Mouse (Mus musculus) MEL (cell line): ENCODE measurements around the gene Tmco4. TPM values are rescaled to one million over a fixed set of nuclear protein-coding genes. Genes with fewer than 3 reads are reported as not detected.

Source experiments
- DNase-seq: peaks from one replicate; pipeline ENCODE4 v3.0.0; 2011; ENCODE audit warnings: low read depth, low spot score
- H3K27ac ChIP-seq: 2 replicates; pipeline ENCODE4 v1.5.1; 2012; ENCODE audit warnings: low read depth, mild to moderate bottlenecking, control low read depth, low read length, moderate library complexity; ENCODE audit not compliant: control insufficient read depth
- H3K27me3 ChIP-seq, 2 experiments: fragments of 150-350 bp in 1 of 2; sonication (generic) in 1 of 2; 2 replicates each; pipeline ENCODE4 v1.6.1; 2012; ENCODE audit warnings: low read length in 2 of 2, mild to moderate bottlenecking in 2 of 2, improper control_type of control experiment in 1 of 2, moderate library complexity in 1 of 2; ENCODE audit not compliant: insufficient read depth in 2 of 2, control insufficient read depth in 1 of 2
- H3K36me3 ChIP-seq, 2 experiments: 2 replicates each; pipeline ENCODE4 v1.6.1; 2012 to 2014; ENCODE audit warnings: low read length in 2 of 2, improper control_type of control experiment in 1 of 2, inconsistent platforms in 1 of 2, mild to moderate bottlenecking in 1 of 2; ENCODE audit not compliant: insufficient read depth in 2 of 2, control insufficient read depth in 1 of 2
- H3K4me1 ChIP-seq, 2 experiments: fragments of 150-350 bp in 1 of 2; sonication (generic) in 1 of 2; 2 replicates each; pipeline ENCODE4 v1.6.1; 2012; ENCODE audit warnings: low read length in 2 of 2, improper control_type of control experiment in 1 of 2, mild to moderate bottlenecking in 1 of 2; ENCODE audit not compliant: insufficient read depth in 2 of 2, control insufficient read depth in 1 of 2
- H3K4me3 ChIP-seq, 2 experiments: fragments of 150-350 bp in 1 of 2; sonication (generic) in 1 of 2; 2 replicates each; pipeline ENCODE4 v1.5.1; 2012; ENCODE audit warnings: low read depth in 2 of 2, low read length in 2 of 2, mild to moderate bottlenecking in 2 of 2, moderate library complexity in 2 of 2, control low read depth in 1 of 2, improper control_type of control experiment in 1 of 2; ENCODE audit not compliant: control insufficient read depth in 1 of 2, insufficient read depth in 1 of 2
- H3K79me2 ChIP-seq: 2 replicates; pipeline ENCODE4 v1.6.1; 2012; ENCODE audit warnings: mild to moderate bottlenecking, low read length, moderate library complexity; ENCODE audit not compliant: control insufficient read depth, poor library complexity, insufficient read depth
- H3K9ac ChIP-seq: 2 replicates; pipeline ENCODE4 v1.6.1; 2012; ENCODE audit warnings: low read depth, mild to moderate bottlenecking, control low read depth, low read length, moderate library complexity; ENCODE audit not compliant: control insufficient read depth, poor library complexity, severe bottlenecking
- H3K9me3 ChIP-seq: fragments of 150-350 bp; sonication (generic); replicated peaks from 2 replicates; pipeline ENCODE4 v1.6.1; 2012; ENCODE audit warnings: mild to moderate bottlenecking, low read length, improper control_type of control experiment, moderate library complexity; ENCODE audit not compliant: insufficient read depth
- CHD1 ChIP-seq: IDR thresholded peaks from 2 replicates; pipeline ENCODE4 v1.6.1; 2012; ENCODE audit warnings: low read depth, mild to moderate bottlenecking, inconsistent platforms, low read length, improper control_type of control experiment
- CHD2 ChIP-seq: IDR thresholded peaks from 2 replicates; pipeline ENCODE4 v1.6.1; 2011; ENCODE audit warnings: low read length, improper control_type of control experiment
- CTCF ChIP-seq, 3 experiments: IDR thresholded peaks in 2 of 3; conservative IDR thresholded peaks in 1 of 3; 2 replicates each; pipeline ENCODE4 v1.5.1; 2011 to 2012; ENCODE audit warnings: low read length in 3 of 3, low read depth in 2 of 3, mild to moderate bottlenecking in 2 of 3, improper control_type of control experiment in 1 of 3, inconsistent platforms in 1 of 3, mixed read lengths in 1 of 3, moderate library complexity in 1 of 3; ENCODE audit not compliant: control insufficient read depth in 1 of 3, insufficient read depth in 1 of 3, poor library complexity in 1 of 3, severe bottlenecking in 1 of 3
- ELF1 ChIP-seq: IDR thresholded peaks from 2 replicates; pipeline ENCODE4 v1.6.1; 2014; ENCODE audit warnings: low read depth, mild to moderate bottlenecking, inconsistent platforms, low read length, improper control_type of control experiment, moderate library complexity
- EP300 ChIP-seq, 2 experiments: IDR thresholded peaks; 2 replicates each; pipeline ENCODE4 v1.6.1; 2011; ENCODE audit warnings: improper control_type of control experiment in 2 of 2, low read length in 2 of 2, low read depth in 1 of 2, mild to moderate bottlenecking in 1 of 2
- GABPA ChIP-seq: IDR thresholded peaks from 2 replicates; pipeline ENCODE4 v1.6.1; 2012; ENCODE audit warnings: low read depth, mild to moderate bottlenecking, inconsistent platforms, low read length, improper control_type of control experiment, moderate library complexity
- GATA1 ChIP-seq: IDR thresholded peaks from 2 replicates; pipeline ENCODE4 v1.6.1; 2011; ENCODE audit warnings: low read depth, low read length, improper control_type of control experiment
- JUND ChIP-seq: IDR thresholded peaks from 2 replicates; pipeline ENCODE4 v1.6.1; 2011; ENCODE audit warnings: low read depth, mild to moderate bottlenecking, improper control_type of control experiment, low read length
- MAFK ChIP-seq: IDR thresholded peaks from 2 replicates; pipeline ENCODE4 v1.6.1; 2011; ENCODE audit warnings: low read depth, mild to moderate bottlenecking, low read length, improper control_type of control experiment, borderline replicate concordance
- MAX ChIP-seq: IDR thresholded peaks from 2 replicates; pipeline ENCODE4 v1.6.1; 2011; ENCODE audit warnings: low read length, improper control_type of control experiment
- MXI1 ChIP-seq: IDR thresholded peaks from 2 replicates; pipeline ENCODE4 v1.6.1; 2011; ENCODE audit warnings: mild to moderate bottlenecking, low read depth, low read length, improper control_type of control experiment
- MYB ChIP-seq: IDR thresholded peaks from 2 replicates; pipeline ENCODE4 v1.6.1; 2011; ENCODE audit warnings: mild to moderate bottlenecking, low read depth, low read length, improper control_type of control experiment
- NRF1 ChIP-seq: IDR thresholded peaks from 2 replicates; pipeline ENCODE4 v1.6.1; 2014; ENCODE audit warnings: low read depth, mild to moderate bottlenecking, inconsistent platforms, low read length, improper control_type of control experiment, moderate library complexity; ENCODE audit not compliant: poor library complexity, insufficient read depth, severe bottlenecking
- POLR2AphosphoS2 ChIP-seq: IDR thresholded peaks from 2 replicates; pipeline ENCODE4 v1.6.1; 2011; ENCODE audit warnings: low read length, improper control_type of control experiment
- POLR2AphosphoS5 ChIP-seq: IDR thresholded peaks from 2 replicates; pipeline ENCODE4 v1.6.1; 2012; ENCODE audit warnings: low read depth, borderline replicate concordance, mild to moderate bottlenecking, inconsistent platforms, low read length, moderate library complexity, mixed read lengths
- RCOR1 ChIP-seq: IDR thresholded peaks from 2 replicates; pipeline ENCODE4 v1.6.1; 2012; ENCODE audit warnings: low read depth, mild to moderate bottlenecking, inconsistent platforms, low read length, improper control_type of control experiment
- SMC3 ChIP-seq: IDR thresholded peaks from 2 replicates; pipeline ENCODE4 v1.6.1; 2011; ENCODE audit warnings: low read depth, low read length, improper control_type of control experiment
- TCF12 ChIP-seq: IDR thresholded peaks from 2 replicates; pipeline ENCODE4 v1.6.1; 2014; ENCODE audit warnings: low read depth, mild to moderate bottlenecking, inconsistent platforms, low read length, improper control_type of control experiment, moderate library complexity
- USF1 ChIP-seq: IDR thresholded peaks from 2 replicates; pipeline ENCODE4 v1.6.1; 2014; ENCODE audit warnings: low read depth, mild to moderate bottlenecking, inconsistent platforms, low read length, improper control_type of control experiment, moderate library complexity
- USF2 ChIP-seq, 2 experiments: IDR thresholded peaks; 2 replicates each; pipeline ENCODE4 v1.6.1; 2011 to 2012; ENCODE audit warnings: improper control_type of control experiment in 2 of 2, low read length in 2 of 2, borderline replicate concordance in 1 of 2, inconsistent platforms in 1 of 2, low read depth in 1 of 2, mild to moderate bottlenecking in 1 of 2; ENCODE audit not compliant: insufficient read depth in 1 of 2
- ZC3H11A ChIP-seq: IDR thresholded peaks from 2 replicates; pipeline ENCODE4 v1.6.1; 2012; ENCODE audit warnings: low read depth, mild to moderate bottlenecking, inconsistent platforms, low read length, improper control_type of control experiment
- ZMIZ1 ChIP-seq: IDR thresholded peaks from 2 replicates; pipeline ENCODE4 v1.6.1; 2012; ENCODE audit warnings: low read depth, mild to moderate bottlenecking, inconsistent platforms, low read length, improper control_type of control experiment, moderate library complexity
- ZNF384 ChIP-seq: IDR thresholded peaks from 2 replicates; pipeline ENCODE4 v1.6.1; 2012; ENCODE audit warnings: low read depth, mild to moderate bottlenecking, inconsistent platforms, low read length, improper control_type of control experiment
- polyA plus RNA-seq, 2 experiments: library from polyadenylated mRNA; stranded (reverse) in 1 of 2; unstranded in 1 of 2; fragments of >175 nt in 1 of 2; fragments of >200 nt in 1 of 2; gene quantifications; 2 replicates each; pipeline versions ENCODE4 v1.2.1 to v1.2.4; 2012; ENCODE audit warnings: low replicate concordance in 2 of 2, low read depth in 1 of 2; ENCODE audit not compliant: insufficient read length in 2 of 2, insufficient read depth in 1 of 2, missing spikeins in 1 of 2
- total RNA-seq: library from RNA; depleted of rRNA; stranded (reverse); fragments of 300-350 nt; gene quantifications from 2 replicates; pipeline ENCODE4 v1.2.3, GENCODE M21; 2012

Tmco4 gene
- total and polyA plus RNA-seq, 3 experiments, result 16.5 to 24.7 TPM; not detected in 1

- H3K36me3 ChIP-seq, result no peaks in the 10 kb centered on the region
- no peak for DNase-seq
- TF ChIP-seq ZNF384 (no peak), ZC3H11A (no peak), CHD1 (no peak), MAFK (no peak)
- TF ChIP-seq, all 39 proteins: peak for 0
Measured at GRCm38 (mm10) chr4:139007981-139008536, 35.4 kb downstream of the Tmco4 start.

GRCm38 (mm10) chr4:139011201-139011702, 38.6 kb downstream of the Tmco4 start:
- no peak overlapping the region for H3K9ac ChIP-seq
- no peaks in the 10 kb centered on the region for H3K79me2 ChIP-seq
- H3K27me3 ChIP-seq, result no peaks in the 10 kb centered on the region
- H3K9me3 ChIP-seq, result no peaks in the 10 kb centered on the region
- H3K36me3 ChIP-seq, result peaks cover 0 to 2% of the 10 kb centered on the region in 2 experiments; a peak in 2 of 4 replicates
- TF ChIP-seq TCF12, result no peak
- no peak for TF ChIP-seq POLR2AphosphoS2
- no peak for TF ChIP-seq POLR2AphosphoS5
- TF ChIP-seq MYB, result no peak
- TF ChIP-seq RCOR1, result no peak
- no peak overlapping the region for H3K4me3 ChIP-seq
- no peak overlapping the region for H3K27ac ChIP-seq
- H3K4me1 ChIP-seq, result no peaks in the 10 kb centered on the region
- DNase-seq, result no peak

More at GRCm38 (mm10) chr4:139007981-139008536, 35.4 kb downstream of the Tmco4 start:
- no peaks in the 10 kb centered on the region for H3K4me1 ChIP-seq
- H3K27me3 ChIP-seq, result no peaks in the 10 kb centered on the region
- no peaks in the 10 kb centered on the region for H3K79me2 ChIP-seq
- H3K9me3 ChIP-seq, result no peaks in the 10 kb centered on the region
- no peak overlapping the region for H3K27ac ChIP-seq
- no peak overlapping the region for H3K4me3 ChIP-seq
- no peak overlapping the region for H3K9ac ChIP-seq

- Histone ChIP-seq H3K9ac (no peak overlapping the region), H3K27me3 (no peaks in the 10 kb centered on the region), H3K36me3 (peaks cover 0 to 2% of the 10 kb centered on the region in 2 experiments; a peak in 2 of 4 replicates), H3K79me2 (no peaks in the 10 kb centered on the region), H3K9me3 (no peaks in the 10 kb centered on the region), H3K27ac (no peak overlapping the region), H3K4me1 (no peaks in the 10 kb centered on the region)
- DNase-seq, result no peak
- TF ChIP-seq USF2 (IDR thresholded peaks at IDR 0.05; ENCODE audit: borderline replicate concordance in 1 of 2, insufficient read depth in 1 of 2, low read depth in 1 of 2, low read length in 2 of 2) (no peak), JUND (no peak), EP300 (IDR thresholded peaks at IDR 0.05; ENCODE audit: low read depth in 1 of 2, low read length in 2 of 2) (no peak), ELF1 (no peak), MAX (no peak), CHD2 (no peak), GABPA (no peak), MXI1 (no peak), NRF1 (no peak), GATA1 (no peak), CTCF (IDR thresholded peaks at IDR 0.05 in 2 of 3, conservative IDR thresholded peaks at IDR 0.05 in 1 of 3; ENCODE audit: control insufficient read depth in 1 of 3, insufficient read depth in 1 of 3, low read depth in 2 of 3, low read length in 3 of 3, poor library complexity in 1 of 3, severe bottlenecking in 1 of 3) (no peak), POLR2AphosphoS2 (no peak), TCF12 (no peak), SMC3 (no peak), ZC3H11A (no peak), ZMIZ1 (no peak), USF1 (no peak), POLR2AphosphoS5 (no peak), MYB (no peak)
- TF ChIP-seq, all 39 proteins: peak for 0
- H3K4me3 ChIP-seq, result no peak overlapping the region
Measured at GRCm38 (mm10) chr4:139013281-139013680, 40.6 kb downstream of the Tmco4 start.
